Mouse (Mus musculus) lung, postnatal 0 days (tissue): ENCODE data around the gene Med13.

Source experiments
- CTCF ChIP-seq: IDR thresholded peaks from 2 replicates; pipeline ENCODE4 v1.5.1; 2016; ENCODE audit warnings: antibody characterized with exemption, mild to moderate bottlenecking
- EP300 ChIP-seq: IDR thresholded peaks from 2 replicates; pipeline ENCODE4 v1.6.1; 2016; ENCODE audit warnings: antibody characterized with exemption, mild to moderate bottlenecking, control low read depth

GRCm38 (mm10) chr11:86377841-86378240 is 20.4 kb upstream of the Med13 start:
- no peak for TF ChIP-seq CTCF
- TF ChIP-seq EP300 = no peak
